Mouse (Mus musculus) mouse trophoblast stem cell (cell line): ENCODE data around the gene Peli2.

Source experiments
- in situ Hi-C, 2 experiments: fragments of 300-500 bp; cut with MseI, MboI; formaldehyde crosslinking; loops; 2 replicates in 1 of 2; 3 replicates in 1 of 2; pipeline ENCODE4 v1.15.1; 2025

The Peli2 gene

GRCm38 (mm10) chr14:48151554-48151953, 30.9 kb downstream of the Peli2 start:
- in situ Hi-C loops, result loop anchor here in 1 of 2 experiments (25.0 kb wide), 1 partner anchor 564 kb away; no protein-coding TSS in a partner anchor

GRCm38 (mm10) chr14:48153064-48153463, 32.4 kb downstream of the Peli2 start:
- in situ Hi-C loops, result loop anchor here in 1 of 2 experiments (25.0 kb wide), 1 partner anchor 566 kb away; no protein-coding TSS in a partner anchor

- in situ Hi-C loops, result loop anchor here in 1 of 2 experiments (25.0 kb wide), 1 partner anchor 567 kb away; no protein-coding TSS in a partner anchor
Observed at GRCm38 (mm10) chr14:48153865-48154511, 33.4 kb downstream of the Peli2 start.

GRCm38 (mm10) chr14:48154641-48155040, 34.0 kb downstream of the Peli2 start:
- in situ Hi-C loops, result loop anchor here in 1 of 2 experiments (25.0 kb wide), 1 partner anchor 567 kb away; no protein-coding TSS in a partner anchor

DNA sequence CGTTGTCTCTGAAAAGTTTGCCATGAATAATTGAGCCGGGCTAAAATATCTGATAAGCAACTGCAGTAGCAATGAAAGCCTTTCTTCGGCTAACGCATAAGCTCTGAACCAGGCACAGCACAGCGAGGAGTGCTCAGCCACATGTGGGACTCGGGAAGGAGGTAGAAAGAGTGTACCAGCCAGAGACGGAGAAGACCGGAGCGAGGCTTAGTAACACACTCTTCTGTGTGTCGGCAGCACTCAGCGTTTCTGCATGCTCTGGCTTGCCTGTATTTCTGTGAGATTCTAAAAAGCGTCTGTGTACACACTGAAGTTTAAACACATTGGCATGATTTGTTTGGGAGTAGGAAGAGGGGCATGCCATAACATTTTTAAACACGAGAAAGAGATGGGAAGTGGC, 34.5 kb downstream of the Peli2 start:
- in situ Hi-C loops, result loop anchor here in 1 of 2 experiments (25.0 kb wide), 1 partner anchor 568 kb away; no protein-coding TSS in a partner anchor

DNA sequence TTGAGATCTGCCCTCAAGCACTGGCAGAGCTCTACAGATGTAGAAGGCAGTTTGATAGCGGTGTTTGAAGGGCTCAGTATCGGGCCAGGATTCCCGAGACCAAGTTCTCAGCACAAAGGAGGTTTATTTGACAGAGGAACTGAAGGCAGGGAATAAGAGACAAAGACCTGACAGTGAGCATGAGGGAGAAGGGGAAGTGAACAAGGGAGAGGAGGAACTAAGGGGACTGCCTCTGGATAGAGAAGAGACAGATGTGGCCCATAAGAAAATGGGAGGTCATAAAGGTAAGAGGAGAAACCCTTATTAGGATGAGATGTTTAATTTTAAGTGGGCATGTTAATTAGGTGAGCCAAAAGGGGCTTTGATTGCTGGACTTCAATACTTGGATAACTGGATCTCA, 36.5 kb downstream of the Peli2 start:
- in situ Hi-C loops, result loop anchor here in 1 of 2 experiments (25.0 kb wide), 1 partner anchor 570 kb away; no protein-coding TSS in a partner anchor

DNA sequence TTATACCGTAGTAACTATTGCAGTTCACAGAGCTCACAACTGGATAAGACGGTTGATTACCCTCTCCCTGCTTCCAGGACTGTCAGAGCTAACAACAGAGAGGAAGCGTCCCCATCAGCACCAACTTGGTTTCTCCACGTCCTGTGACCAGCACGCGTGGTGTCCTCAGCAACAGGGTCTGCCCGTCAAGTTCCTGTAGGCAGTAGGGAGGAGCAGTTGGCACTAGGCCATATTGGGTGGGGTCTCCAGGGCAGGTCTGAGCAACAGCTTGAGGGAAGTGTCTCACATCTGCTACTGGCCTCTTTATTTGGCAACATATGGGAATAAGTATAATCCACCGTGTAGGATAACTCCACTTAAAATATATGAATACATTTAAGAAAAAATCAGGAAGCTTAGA, 37.2 kb downstream of the Peli2 start:
- in situ Hi-C loops, result loop anchor here in 1 of 2 experiments (25.0 kb wide), 1 partner anchor 571 kb away; no protein-coding TSS in a partner anchor

- in situ Hi-C loops, result loop anchor here in 1 of 2 experiments (25.0 kb wide), 1 partner anchor 572 kb away; no protein-coding TSS in a partner anchor
Observed at GRCm38 (mm10) chr14:48159401-48159800, 38.8 kb downstream of the Peli2 start.

DNA sequence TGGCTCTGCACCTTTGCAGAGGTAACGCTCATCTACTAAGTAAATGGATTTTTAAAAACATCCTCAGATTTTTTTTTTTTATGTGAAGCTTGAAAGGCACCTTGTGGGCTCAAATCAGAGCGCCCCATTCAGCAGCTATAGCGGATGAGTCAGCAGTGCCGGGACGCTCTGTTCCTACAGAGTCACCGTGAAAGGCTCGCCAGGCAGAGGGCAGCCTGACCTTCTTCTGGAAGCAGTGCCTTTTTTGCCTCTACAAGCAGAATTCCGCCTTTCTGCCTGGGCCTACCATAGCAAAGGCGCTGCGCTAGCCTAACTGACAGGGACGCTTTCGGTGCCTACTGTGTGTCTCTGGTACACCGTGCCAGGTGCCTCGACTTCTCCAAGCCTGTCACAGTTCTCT, 41.8 kb downstream of the Peli2 start:
- in situ Hi-C loops, result loop anchor here in 1 of 2 experiments (25.0 kb wide), 1 partner anchor 575 kb away; no protein-coding TSS in a partner anchor

- in situ Hi-C loops, result loop anchor here in 1 of 2 experiments (25.0 kb wide), 1 partner anchor 578 kb away; no protein-coding TSS in a partner anchor
Observed at GRCm38 (mm10) chr14:48164917-48165316, 44.3 kb downstream of the Peli2 start.

DNA sequence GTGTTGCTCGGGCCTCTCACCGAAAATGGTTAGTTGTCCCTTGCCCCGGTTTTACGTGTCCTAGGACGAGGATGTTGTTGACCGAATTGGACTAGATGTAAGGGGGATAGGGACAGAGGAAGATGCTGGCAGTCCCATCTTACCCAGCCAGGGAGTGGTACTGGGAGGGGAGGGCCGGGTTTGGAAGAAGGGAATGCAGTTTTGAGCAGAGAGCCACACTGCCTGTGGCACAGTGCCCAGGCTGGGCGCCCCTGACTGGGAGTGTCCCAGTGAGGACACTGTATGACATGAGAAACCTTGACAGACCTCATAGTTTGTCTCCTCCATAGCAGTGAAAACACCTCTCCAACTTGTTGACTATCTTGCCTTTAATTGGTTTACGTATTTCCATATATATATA, 45.8 kb downstream of the Peli2 start:
- in situ Hi-C loops, result loop anchor here in 1 of 2 experiments (25.0 kb wide), 1 partner anchor 579 kb away; no protein-coding TSS in a partner anchor

- in situ Hi-C loops, result loop anchor here in 1 of 2 experiments (25.0 kb wide), 1 partner anchor 580 kb away; no protein-coding TSS in a partner anchor
Observed at GRCm38 (mm10) chr14:48167020-48167419, 46.4 kb downstream of the Peli2 start.

DNA sequence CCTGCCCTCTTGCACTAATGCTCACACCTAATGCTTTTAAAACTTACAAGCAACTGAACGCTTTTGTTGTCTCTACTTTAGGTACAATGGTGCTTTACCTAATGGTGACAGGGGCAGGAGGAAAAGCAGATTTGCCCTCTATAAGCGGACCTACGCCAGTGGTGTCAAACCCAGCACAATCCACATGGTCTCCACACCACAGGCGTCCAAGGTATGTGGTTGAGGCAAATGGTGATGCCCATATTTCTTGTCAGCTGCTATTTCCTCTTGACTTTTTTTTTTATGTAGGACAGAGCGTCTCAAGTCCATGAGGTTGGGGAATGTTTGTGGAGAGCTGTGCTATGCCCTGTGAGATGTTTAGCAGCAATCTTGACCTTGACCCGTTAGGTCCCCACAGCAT, 47.5 kb downstream of the Peli2 start:
- in situ Hi-C loops, result loop anchor here in 1 of 2 experiments (25.0 kb wide), 1 partner anchor 581 kb away; no protein-coding TSS in a partner anchor

GRCm38 (mm10) chr14:48169970-48170369, 49.3 kb downstream of the Peli2 start:
- in situ Hi-C loops, result loop anchor here in 1 of 2 experiments (25.0 kb wide), 1 partner anchor 583 kb away; no protein-coding TSS in a partner anchor

- in situ Hi-C loops, result loop anchor here in 1 of 2 experiments (25.0 kb wide), 1 partner anchor 584 kb away; no protein-coding TSS in a partner anchor
Observed at GRCm38 (mm10) chr14:48171268-48171667, 50.6 kb downstream of the Peli2 start.

DNA sequence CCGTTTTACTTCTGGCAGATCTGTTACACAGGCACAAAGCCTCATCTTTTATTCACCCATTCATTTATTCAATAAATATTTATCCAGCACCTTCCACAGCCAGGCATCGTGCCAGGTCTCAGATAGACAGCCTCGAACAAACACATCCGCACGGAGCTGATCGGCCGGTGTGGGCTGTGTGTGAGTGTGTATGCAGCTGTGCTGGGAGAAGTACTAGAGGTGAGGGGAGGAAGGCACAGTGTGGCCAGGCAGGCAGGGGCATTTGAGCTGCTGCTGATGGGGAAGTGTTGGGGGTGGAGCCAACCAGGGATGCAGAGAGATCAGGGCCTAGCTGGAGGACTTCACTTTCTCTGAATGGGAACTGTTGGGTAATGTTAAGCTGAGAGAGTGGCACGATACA, 51.4 kb downstream of the Peli2 start:
- in situ Hi-C loops, result loop anchor here in 1 of 2 experiments (25.0 kb wide), 1 partner anchor 585 kb away; no protein-coding TSS in a partner anchor

DNA sequence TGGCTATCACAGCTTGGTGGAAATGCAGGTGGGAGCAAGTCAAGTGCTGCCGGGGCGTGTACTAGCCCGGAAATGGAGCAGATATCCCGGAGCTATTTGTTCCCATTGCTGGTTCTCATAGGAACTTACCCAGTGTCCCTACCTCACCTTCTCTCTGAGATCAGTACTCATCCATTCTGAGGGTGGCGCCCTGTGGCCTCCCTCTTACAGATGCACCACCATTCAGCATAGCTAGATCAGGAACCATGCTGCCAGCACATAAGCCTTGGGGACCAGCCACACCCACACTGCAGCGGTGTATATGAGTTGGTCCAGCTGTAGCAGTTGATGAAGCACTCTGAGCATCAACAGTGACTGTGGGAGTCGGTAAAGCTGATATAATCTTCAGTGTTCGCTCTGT, 52.3 kb downstream of the Peli2 start:
- in situ Hi-C loops, result loop anchor here in 1 of 2 experiments (25.0 kb wide), 1 partner anchor 586 kb away; no protein-coding TSS in a partner anchor

- in situ Hi-C loops, result loop anchor here in 1 of 2 experiments (25.0 kb wide), 1 partner anchor 587 kb away; no protein-coding TSS in a partner anchor
Observed at GRCm38 (mm10) chr14:48173840-48174239, 53.2 kb downstream of the Peli2 start.

GRCm38 (mm10) chr14:48174356-48174755, 53.7 kb downstream of the Peli2 start:
- in situ Hi-C loops, result loop anchor here in 1 of 2 experiments (25.0 kb wide), 1 partner anchor 587 kb away; no protein-coding TSS in a partner anchor

GRCm38 (mm10) chr14:48175115-48175514, 54.5 kb downstream of the Peli2 start:
- in situ Hi-C loops, result no loop called here

- in situ Hi-C loops, result no loop called here
Observed at GRCm38 (mm10) chr14:48178304-48178995, 57.8 kb downstream of the Peli2 start.
